Mouse (Mus musculus): ENCODE measurements around the gene Card6. TPM values are rescaled to one million over a fixed set of nuclear protein-coding genes. Genes with fewer than 3 reads are reported as not detected.
A peak's percentile ranks its signal among the peaks of the same experiment; 100 is the strongest.

The Card6 gene
- polyA plus RNA-seq, 1 experiment: 9.6 TPM

DNA sequence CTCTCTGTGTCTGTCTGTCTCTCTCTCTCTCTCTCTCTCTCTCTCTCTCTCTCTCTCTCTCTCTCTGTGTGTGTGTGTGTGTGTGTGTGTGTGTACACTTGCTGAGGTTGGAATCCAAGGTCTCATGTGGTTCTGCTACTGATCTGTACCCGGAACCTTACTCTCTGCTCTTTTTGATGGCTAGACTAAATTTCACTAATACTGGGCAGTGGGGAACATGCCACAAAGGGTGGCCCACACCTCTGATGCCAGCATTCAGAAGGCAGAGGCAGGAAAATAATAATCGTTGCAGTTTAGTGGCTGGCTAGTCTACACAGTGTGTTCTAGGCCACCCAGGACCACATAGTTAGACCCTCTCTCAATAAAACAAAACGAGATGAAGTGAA, 309 bp upstream of the Card6 start:
- 24% methylated on average over 3 of the region's 3 CpGs for WGBS
- Histone ChIP-seq H3K27me3 (ENCODE audit: control insufficient read depth, insufficient read depth, low read length) (no peaks in the 10 kb centered on the region), H3K4me1 (ENCODE audit: control insufficient read depth, insufficient read depth, insufficient read length) (peaks cover 5% of the 10 kb centered on the region; the same call in 1 of the 2 replicates), H3K4me3 (ENCODE audit: extremely low read depth, insufficient read depth, insufficient read length) (peak overlapping the region; percentile 65; the same call in 1 of the 2 replicates), H3K36me3 (ENCODE audit: control insufficient read depth, insufficient read depth, low read length) (peaks cover 8% of the 10 kb centered on the region), H3K27ac (ENCODE audit: insufficient read depth, low read length) (peak overlapping the region; percentile 74)
- no peak for DNase-seq (ENCODE audit: low read depth in 1 of 2, low spot score in 2 of 2)
- no peak for TF ChIP-seq CTCF (IDR thresholded peaks at IDR 0.05; ENCODE audit: extremely low read depth, insufficient read depth, insufficient read length, insufficient replicate concordance)
- TF ChIP-seq POLR2A (IDR thresholded peaks at IDR 0.05; ENCODE audit: low read depth, low read length): no peak

DNA sequence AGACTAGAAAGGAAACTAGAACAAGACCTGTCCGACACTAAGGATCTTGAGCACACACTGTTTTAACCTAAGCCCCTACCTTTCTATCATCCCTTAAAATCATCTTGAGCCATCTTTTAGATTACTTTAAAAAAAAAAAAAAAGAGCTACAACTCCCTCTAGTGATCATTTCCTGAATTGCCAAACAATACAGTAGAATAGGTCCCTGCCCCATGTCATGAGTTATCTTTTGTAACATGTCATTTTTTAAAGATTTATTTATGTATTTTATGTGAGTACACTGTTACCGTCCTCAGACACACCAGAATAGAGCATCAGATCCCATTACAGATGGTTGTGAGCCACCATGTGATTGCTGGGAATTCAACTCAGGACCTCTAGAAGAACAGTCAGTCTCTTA, 2.0 kb downstream of the Card6 start:
- no peak overlapping the region for H3K27ac ChIP-seq (ENCODE audit: insufficient read depth, low read length)
- DNase-seq (ENCODE audit: low read depth in 1 of 2, low spot score in 2 of 2): peak in 1 of 2 experiments; percentile 41
- peak overlapping the region; percentile 37; the same call in 1 of the 2 replicates for H3K4me3 ChIP-seq (ENCODE audit: extremely low read depth, insufficient read depth, insufficient read length)
- WGBS: 42% methylated on average over 2 of the region's 2 CpGs
- H3K27me3 ChIP-seq (ENCODE audit: control insufficient read depth, insufficient read depth, low read length): no peaks in the 10 kb centered on the region
- H3K36me3 ChIP-seq (ENCODE audit: control insufficient read depth, insufficient read depth, low read length): peaks cover 13% of the 10 kb centered on the region
- H3K4me1 ChIP-seq (ENCODE audit: control insufficient read depth, insufficient read depth, insufficient read length): peaks cover 5% of the 10 kb centered on the region; the same call in 1 of the 2 replicates
- TF ChIP-seq CTCF (IDR thresholded peaks at IDR 0.05; ENCODE audit: extremely low read depth, insufficient read depth, insufficient read length, insufficient replicate concordance): no peak

DNA sequence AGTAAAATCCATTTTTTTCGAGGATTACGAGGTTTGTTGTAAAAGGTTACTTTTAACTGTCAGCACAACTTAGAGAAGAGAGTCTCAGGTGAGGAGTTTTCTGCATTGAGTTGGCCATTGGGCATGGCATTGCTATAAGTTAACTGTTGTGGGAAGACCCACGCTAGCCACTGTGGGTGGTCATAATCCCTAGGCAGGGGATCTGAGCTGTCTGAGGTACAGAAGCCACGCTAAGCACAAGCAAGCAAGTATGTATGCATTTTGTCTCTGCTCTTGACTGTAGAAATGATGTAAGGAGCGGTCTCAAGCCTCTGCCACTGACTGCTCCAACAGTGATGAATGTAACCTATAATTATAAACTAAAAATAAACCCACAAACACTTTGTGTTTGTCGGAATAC, 2.4 kb downstream of the Card6 start:
- DNase-seq (ENCODE audit: low read depth in 1 of 2, low spot score in 2 of 2): no peak
- Histone ChIP-seq H3K36me3 (ENCODE audit: control insufficient read depth, insufficient read depth, low read length) (peaks cover 16% of the 10 kb centered on the region), H3K27me3 (ENCODE audit: control insufficient read depth, insufficient read depth, low read length) (no peaks in the 10 kb centered on the region), H3K4me3 (ENCODE audit: extremely low read depth, insufficient read depth, insufficient read length) (no peak overlapping the region), H3K4me1 (ENCODE audit: control insufficient read depth, insufficient read depth, insufficient read length) (peaks cover 5% of the 10 kb centered on the region; the same call in 1 of the 2 replicates), H3K27ac (ENCODE audit: insufficient read depth, low read length) (no peak overlapping the region)
- 87% methylated on average over 6 of the region's 6 CpGs for WGBS
- TF ChIP-seq POLR2A (IDR thresholded peaks at IDR 0.05; ENCODE audit: low read depth, low read length): no peak
- no peak for TF ChIP-seq CTCF (IDR thresholded peaks at IDR 0.05; ENCODE audit: extremely low read depth, insufficient read depth, insufficient read length, insufficient replicate concordance)

DNA sequence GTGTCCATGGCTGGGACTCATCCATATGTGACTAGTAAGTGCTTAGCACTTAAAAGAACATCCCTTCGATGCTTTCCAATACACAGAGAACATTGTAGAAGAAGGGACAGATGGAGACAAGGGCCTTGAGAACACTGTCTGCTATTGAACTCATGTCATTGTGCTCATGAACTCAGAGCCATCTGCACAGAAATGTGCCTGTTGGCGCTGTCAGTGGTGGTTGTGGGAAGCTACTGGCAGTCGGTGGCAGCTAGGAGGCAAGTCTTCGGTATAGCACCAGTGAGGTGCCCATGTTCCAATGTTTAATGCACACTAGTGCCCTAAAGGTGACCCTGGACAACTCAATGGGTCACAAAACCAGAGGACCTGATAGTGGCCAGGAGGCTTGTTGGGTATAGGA, 6.0 kb downstream of the Card6 start:
- 94% methylated on average over 4 of the region's 4 CpGs for WGBS
- Histone ChIP-seq H3K4me3 (ENCODE audit: extremely low read depth, insufficient read depth, insufficient read length) (no peak overlapping the region), H3K27ac (ENCODE audit: insufficient read depth, low read length) (no peak overlapping the region), H3K4me1 (ENCODE audit: control insufficient read depth, insufficient read depth, insufficient read length) (peaks cover 2% of the 10 kb centered on the region; the same call in 1 of the 2 replicates), H3K27me3 (ENCODE audit: control insufficient read depth, insufficient read depth, low read length) (no peaks in the 10 kb centered on the region), H3K36me3 (ENCODE audit: control insufficient read depth, insufficient read depth, low read length) (peaks cover 32% of the 10 kb centered on the region)
- no peak for TF ChIP-seq CTCF (IDR thresholded peaks at IDR 0.05; ENCODE audit: extremely low read depth, insufficient read depth, insufficient read length, insufficient replicate concordance)
- no peak for TF ChIP-seq POLR2A (IDR thresholded peaks at IDR 0.05; ENCODE audit: low read depth, low read length)
- DNase-seq (ENCODE audit: low read depth in 1 of 2, low spot score in 2 of 2): no peak

DNA sequence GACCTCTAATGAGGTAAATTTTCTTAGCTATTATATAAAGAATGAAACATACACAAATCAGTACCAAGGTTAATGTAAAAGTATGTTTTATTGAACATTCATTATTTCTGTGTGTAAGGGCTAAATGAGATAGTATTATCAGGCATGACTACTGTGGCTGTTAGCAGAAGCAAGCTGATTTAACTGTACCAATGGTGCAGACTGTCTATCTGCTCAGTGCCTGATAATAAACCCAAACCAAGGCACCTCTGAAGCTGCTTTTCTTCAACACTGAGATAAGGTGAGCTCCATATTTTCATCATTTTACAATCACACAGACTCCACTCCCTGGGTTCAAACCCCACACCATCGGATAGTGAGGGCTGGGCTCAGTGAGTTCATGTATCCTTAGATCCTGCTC, 11.0 kb downstream of the Card6 start:
- no peak overlapping the region for H3K27ac ChIP-seq (ENCODE audit: insufficient read depth, low read length)
- peaks cover 23% of the 10 kb centered on the region for H3K36me3 ChIP-seq (ENCODE audit: control insufficient read depth, insufficient read depth, low read length)
- no peaks in the 10 kb centered on the region for H3K4me1 ChIP-seq (ENCODE audit: control insufficient read depth, insufficient read depth, insufficient read length)
- TF ChIP-seq POLR2A (IDR thresholded peaks at IDR 0.05; ENCODE audit: low read depth, low read length): no peak
- TF ChIP-seq CTCF (IDR thresholded peaks at IDR 0.05; ENCODE audit: extremely low read depth, insufficient read depth, insufficient read length, insufficient replicate concordance): no peak
- DNase-seq (ENCODE audit: low read depth in 1 of 2, low spot score in 2 of 2): no peak
- H3K27me3 ChIP-seq (ENCODE audit: control insufficient read depth, insufficient read depth, low read length): no peaks in the 10 kb centered on the region
- H3K4me3 ChIP-seq (ENCODE audit: extremely low read depth, insufficient read depth, insufficient read length): no peak overlapping the region
- 91% methylated on average over 1 of the region's 1 CpGs for WGBS

DNA sequence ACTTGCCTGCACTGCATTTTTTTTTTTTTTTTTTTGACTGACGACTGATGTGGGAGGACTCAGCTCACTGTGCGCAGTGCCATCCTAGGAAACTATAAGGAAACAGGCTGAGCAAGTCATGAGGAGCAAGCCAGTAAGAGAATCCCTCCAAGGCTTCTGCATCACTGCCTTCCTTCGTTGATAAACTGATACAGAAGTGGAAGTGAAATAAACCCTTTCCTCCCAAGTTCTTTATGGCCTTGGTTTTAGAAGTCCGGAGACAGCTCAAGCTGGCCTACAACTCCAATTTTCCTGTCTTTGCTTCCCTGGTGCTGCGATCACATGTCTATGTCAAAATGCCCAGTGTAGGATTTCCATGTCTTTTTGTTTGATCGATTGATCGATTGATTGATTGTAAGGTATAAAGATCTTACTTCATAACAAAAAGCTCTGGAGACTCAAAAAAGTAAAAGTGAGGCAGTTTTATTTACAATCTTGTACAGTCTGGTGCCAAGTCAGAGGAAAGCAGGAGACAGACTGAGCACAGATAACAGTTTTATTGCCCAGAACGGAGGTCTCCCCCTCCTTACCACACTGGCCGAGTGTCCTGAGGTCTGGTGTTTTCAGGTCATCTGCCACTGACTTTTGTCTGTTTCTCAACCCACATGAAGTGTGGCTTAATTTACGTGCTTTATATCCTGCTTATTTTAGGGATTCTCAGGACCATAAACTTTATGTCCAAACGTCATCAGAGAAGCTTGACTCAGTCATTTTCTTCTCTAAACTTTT, 12.6 kb downstream of the Card6 start:
- no peak overlapping the region for H3K4me3 ChIP-seq (ENCODE audit: extremely low read depth, insufficient read depth, insufficient read length)
- H3K4me1 ChIP-seq (ENCODE audit: control insufficient read depth, insufficient read depth, insufficient read length): no peaks in the 10 kb centered on the region
- H3K27me3 ChIP-seq (ENCODE audit: control insufficient read depth, insufficient read depth, low read length): no peaks in the 10 kb centered on the region
- H3K27ac ChIP-seq (ENCODE audit: insufficient read depth, low read length): no peak overlapping the region
- no peak for DNase-seq (ENCODE audit: low read depth in 1 of 2, low spot score in 2 of 2)
- H3K36me3 ChIP-seq (ENCODE audit: control insufficient read depth, insufficient read depth, low read length): peaks cover 16% of the 10 kb centered on the region
- TF ChIP-seq CTCF (IDR thresholded peaks at IDR 0.05; ENCODE audit: extremely low read depth, insufficient read depth, insufficient read length, insufficient replicate concordance): no peak
- TF ChIP-seq POLR2A (IDR thresholded peaks at IDR 0.05; ENCODE audit: low read depth, low read length): no peak
- WGBS: 85% methylated on average over 11 of the region's 11 CpGs

DNA sequence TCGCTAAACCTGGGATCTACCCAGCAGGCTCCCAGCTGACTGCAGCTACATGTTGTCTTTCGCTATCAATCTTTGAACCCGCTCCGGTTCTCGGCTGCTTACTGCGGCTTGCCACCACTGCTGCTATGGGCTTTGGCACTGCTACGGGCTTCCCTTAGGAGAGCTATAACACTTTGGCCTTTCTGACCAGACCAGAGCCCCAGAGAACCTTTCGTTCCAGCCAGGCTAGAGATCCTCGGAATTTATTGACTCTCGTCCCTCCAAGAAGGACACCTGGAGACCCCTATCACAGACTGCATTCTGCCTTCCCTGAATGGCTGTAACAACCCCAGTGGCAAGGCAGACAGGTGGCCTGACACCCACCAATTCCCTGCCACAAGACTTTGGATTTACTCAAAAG, 18.2 kb downstream of the Card6 start:
- H3K27ac ChIP-seq (ENCODE audit: insufficient read depth, low read length): no peak overlapping the region
- DNase-seq (ENCODE audit: low read depth in 1 of 2, low spot score in 2 of 2): no peak
- no peaks in the 10 kb centered on the region for H3K27me3 ChIP-seq (ENCODE audit: control insufficient read depth, insufficient read depth, low read length)
- no peak overlapping the region for H3K4me3 ChIP-seq (ENCODE audit: extremely low read depth, insufficient read depth, insufficient read length)
- no peaks in the 10 kb centered on the region for H3K4me1 ChIP-seq (ENCODE audit: control insufficient read depth, insufficient read depth, insufficient read length)
- H3K36me3 ChIP-seq (ENCODE audit: control insufficient read depth, insufficient read depth, low read length): no peaks in the 10 kb centered on the region
- TF ChIP-seq CTCF (IDR thresholded peaks at IDR 0.05; ENCODE audit: extremely low read depth, insufficient read depth, insufficient read length, insufficient replicate concordance) (no peak), POLR2A (IDR thresholded peaks at IDR 0.05; ENCODE audit: low read depth, low read length) (no peak)
- 91% methylated on average over 10 of the region's 10 CpGs for WGBS
